Mouse (Mus musculus) heart, embryonic 11.5 days (tissue): Measurements from ENCODE around the gene Ctnnb1. TPM values are rescaled to one million over a fixed set of nuclear protein-coding genes. Genes with fewer than 3 reads are reported as not detected.

Source experiments
- ATAC-seq: fragments of 200-750 bp; cut with Nextera tagmentation; replicated peaks from 2 replicates; pipeline ENCODE4 v1.8.0; 2017; ENCODE audit warnings: moderate library complexity; ENCODE audit not compliant: insufficient number of reproducible peaks, low FRiP score, low TSS enrichment
- H3K27ac ChIP-seq: fragments of 300-500 bp; sonication (generic); 2 replicates; pipeline ENCODE4 v1.5.1; 2014; ENCODE audit warnings: mild to moderate bottlenecking, low read depth, low read length
- H3K27me3 ChIP-seq: fragments of 300-500 bp; sonication (generic); 2 replicates; pipeline ENCODE4 v1.6.1; 2014; ENCODE audit warnings: mild to moderate bottlenecking, low read length, mixed read lengths; ENCODE audit not compliant: control insufficient read depth, insufficient read depth
- H3K36me3 ChIP-seq: fragments of 300-500 bp; sonication (generic); 2 replicates; pipeline ENCODE4 v1.6.1; 2014; ENCODE audit warnings: mild to moderate bottlenecking, low read length, moderate library complexity, mixed read lengths; ENCODE audit not compliant: control insufficient read depth, insufficient read depth
- H3K4me1 ChIP-seq: fragments of 300-500 bp; sonication (generic); 2 replicates; pipeline ENCODE4 v1.6.1; 2014; ENCODE audit warnings: low read length; ENCODE audit not compliant: control insufficient read depth, insufficient read depth
- H3K4me2 ChIP-seq: fragments of 300-500 bp; sonication (generic); 2 replicates; pipeline ENCODE4 v1.6.1; 2014; ENCODE audit warnings: mild to moderate bottlenecking, moderate library complexity
- H3K4me3 ChIP-seq: fragments of 300-500 bp; sonication (generic); 2 replicates; pipeline ENCODE4 v1.5.1; 2014; ENCODE audit warnings: low read depth, low read length
- H3K9ac ChIP-seq: fragments of 300-500 bp; sonication (generic); 2 replicates; pipeline ENCODE4 v1.6.1; 2014; ENCODE audit warnings: mild to moderate bottlenecking, low read depth, low read length, moderate library complexity
- H3K9me3 ChIP-seq: fragments of 300-500 bp; sonication (generic); replicated peaks from 2 replicates; pipeline ENCODE4 v1.6.1; 2016; ENCODE audit warnings: low read length; ENCODE audit not compliant: control insufficient read depth
- WGBS: fragments of 180-500 bp; shearing (Covaris S2); extraction: QIAGEN DNeasy Blood & Tissue Kit; methylation state at CpG from one replicate; pipeline ENCODE4 v1.1.7; 2014; ENCODE audit not compliant: insufficient replicate concordance; 5-methylcytosine and 5-hydroxymethylcytosine counted together
- polyA plus RNA-seq: library from polyadenylated mRNA; unstranded; fragments of >200 nt; fragmentation: Nextera tagmentation; extraction: Ambion mirVana; gene quantifications from 2 replicates; pipeline ENCODE4 v1.2.1, GENCODE M21; 2014

Gene Ctnnb1
- polyA plus RNA-seq = 433 and 469 TPM in 2 replicates

GRCm38 (mm10) chr9:120929081-120929480 lies at the start of gene Ctnnb1:
TSS of gene Ctnnb1 (plus strand) at chr9:120929216.
- Histone ChIP-seq H3K4me2 (no peak within 1 kb of the TSS), H3K36me3 (no peaks in the 10 kb centered on the region), H3K9me3 (no peaks in the 10 kb centered on the region), H3K9ac (no peak within 1 kb of the TSS), H3K27me3 (no peaks in the 10 kb centered on the region), H3K4me1 (no peaks in the 10 kb centered on the region), H3K4me3 (no peak within 1 kb of the TSS), H3K27ac (no peak within 1 kb of the TSS)
- 85% methylated on average over 11 of the region's 11 CpGs for WGBS
- no peak for ATAC-seq

- ATAC-seq = no peak
- no peak overlapping the region for H3K9ac ChIP-seq
- 71% methylated on average over 9 of the region's 9 CpGs for WGBS
- H3K4me3 ChIP-seq = no peak overlapping the region
- no peak overlapping the region for H3K27ac ChIP-seq
- H3K4me2 ChIP-seq = no peak overlapping the region
- no peaks in the 10 kb centered on the region for H3K4me1 ChIP-seq
- no peaks in the 10 kb centered on the region for H3K9me3 ChIP-seq
- H3K27me3 ChIP-seq = no peaks in the 10 kb centered on the region; the same call in 1 of the 2 replicates
- H3K36me3 ChIP-seq = no peaks in the 10 kb centered on the region
Observed at GRCm38 (mm10) chr9:120880286-120880685, 48.7 kb upstream of the Ctnnb1 start.

DNA sequence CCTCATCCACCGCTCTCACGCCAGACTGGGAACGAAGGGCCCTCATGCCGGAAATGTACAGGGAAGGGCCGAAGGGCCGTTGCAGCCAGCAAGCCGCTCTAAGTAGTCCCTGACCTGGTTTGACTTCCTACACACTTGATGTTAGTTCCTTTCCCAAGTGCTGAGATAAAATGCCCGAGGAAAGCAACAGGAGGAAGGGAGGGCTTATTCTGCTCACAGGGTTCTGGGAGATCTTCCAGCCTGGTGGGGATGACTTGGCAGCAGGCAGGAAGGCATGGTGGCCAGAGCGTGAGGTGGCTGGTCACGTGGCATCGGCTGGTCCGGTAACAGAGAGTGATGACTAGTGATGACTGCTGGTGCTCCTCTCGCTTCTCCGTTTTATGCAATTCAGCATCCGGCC lies 47.9 kb upstream of the Ctnnb1 start:
- H3K27ac ChIP-seq = no peak overlapping the region
- 74% methylated on average over 15 of the region's 15 CpGs for WGBS
- no peak for ATAC-seq
- H3K27me3 ChIP-seq = no peaks in the 10 kb centered on the region; the same call in 1 of the 2 replicates
- H3K4me2 ChIP-seq = no peak overlapping the region
- H3K36me3 ChIP-seq = no peaks in the 10 kb centered on the region
- H3K9ac ChIP-seq = no peak overlapping the region
- H3K4me1 ChIP-seq = no peaks in the 10 kb centered on the region
- H3K9me3 ChIP-seq = no peaks in the 10 kb centered on the region
- no peak overlapping the region for H3K4me3 ChIP-seq

GRCm38 (mm10) chr9:120881839-120882238 lies 47.2 kb upstream of the Ctnnb1 start:
- H3K4me2 ChIP-seq = no peak overlapping the region
- H3K36me3 ChIP-seq = no peaks in the 10 kb centered on the region
- no peak overlapping the region for H3K4me3 ChIP-seq
- no peaks in the 10 kb centered on the region for H3K4me1 ChIP-seq
- H3K9me3 ChIP-seq = no peaks in the 10 kb centered on the region
- 76% methylated on average over 4 of the region's 4 CpGs for WGBS
- H3K9ac ChIP-seq = no peak overlapping the region
- H3K27me3 ChIP-seq = no peaks in the 10 kb centered on the region; the same call in 1 of the 2 replicates
- no peak overlapping the region for H3K27ac ChIP-seq
- no peak for ATAC-seq

- no peaks in the 10 kb centered on the region for H3K4me1 ChIP-seq
- H3K9ac ChIP-seq = no peak overlapping the region
- H3K9me3 ChIP-seq = no peaks in the 10 kb centered on the region
- no peak overlapping the region for H3K27ac ChIP-seq
- 68% methylated on average over 10 of the region's 10 CpGs for WGBS
- H3K4me2 ChIP-seq = no peak overlapping the region
- no peak for ATAC-seq
- H3K27me3 ChIP-seq = no peaks in the 10 kb centered on the region; the same call in 1 of the 2 replicates
- no peaks in the 10 kb centered on the region for H3K36me3 ChIP-seq
- H3K4me3 ChIP-seq = no peak overlapping the region
Observed at GRCm38 (mm10) chr9:120884726-120885125, 44.3 kb upstream of the Ctnnb1 start.

DNA sequence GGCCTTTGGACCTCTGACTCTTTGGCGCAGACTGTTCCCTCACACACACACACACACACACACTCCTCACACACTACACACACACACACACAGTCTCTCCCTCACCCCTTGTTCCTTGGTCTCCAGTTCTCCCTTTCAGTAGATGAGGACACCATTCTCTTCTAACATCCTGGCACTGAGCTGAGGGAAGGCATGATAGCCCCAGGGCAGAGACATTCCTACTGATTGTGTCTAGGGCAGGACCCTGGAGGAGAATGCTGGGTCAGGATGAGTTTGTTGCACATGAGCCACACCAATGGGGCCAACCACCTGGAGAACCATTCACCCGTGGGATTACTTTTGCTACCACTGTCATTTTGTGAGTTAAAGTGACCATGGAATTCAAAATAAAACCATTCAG lies 41.4 kb upstream of the Ctnnb1 start:
- H3K4me2 ChIP-seq = no peak overlapping the region
- WGBS = 75% methylated on average over 2 of the region's 2 CpGs
- H3K36me3 ChIP-seq = no peaks in the 10 kb centered on the region
- no peaks in the 10 kb centered on the region for H3K4me1 ChIP-seq
- no peak overlapping the region for H3K9ac ChIP-seq
- H3K27me3 ChIP-seq = no peaks in the 10 kb centered on the region; the same call in 1 of the 2 replicates
- no peak overlapping the region for H3K27ac ChIP-seq
- ATAC-seq = no peak
- H3K9me3 ChIP-seq = no peaks in the 10 kb centered on the region
- H3K4me3 ChIP-seq = no peak overlapping the region

DNA sequence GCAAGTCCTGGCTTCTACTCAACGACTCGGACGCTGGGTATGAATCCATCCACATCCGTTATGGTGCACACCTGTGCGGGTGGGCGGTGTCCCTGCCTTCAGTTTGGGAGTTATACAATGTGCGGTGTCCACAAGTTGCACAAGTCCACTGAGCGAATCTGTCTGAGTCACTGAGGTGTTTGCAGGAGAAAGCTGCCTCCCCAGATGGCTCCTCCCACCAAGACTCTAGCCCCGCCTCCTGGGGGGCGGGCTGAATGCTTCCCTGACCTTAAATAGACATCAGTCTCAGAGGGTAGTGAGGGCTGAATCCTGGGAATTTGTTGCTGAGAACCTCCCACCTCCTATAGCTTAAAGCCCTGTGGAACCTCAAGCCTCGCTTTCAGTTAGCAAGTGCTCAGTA lies 35.6 kb upstream of the Ctnnb1 start:
- no peak overlapping the region for H3K4me2 ChIP-seq
- ATAC-seq = no peak
- WGBS = 89% methylated on average over 11 of the region's 11 CpGs

DNA sequence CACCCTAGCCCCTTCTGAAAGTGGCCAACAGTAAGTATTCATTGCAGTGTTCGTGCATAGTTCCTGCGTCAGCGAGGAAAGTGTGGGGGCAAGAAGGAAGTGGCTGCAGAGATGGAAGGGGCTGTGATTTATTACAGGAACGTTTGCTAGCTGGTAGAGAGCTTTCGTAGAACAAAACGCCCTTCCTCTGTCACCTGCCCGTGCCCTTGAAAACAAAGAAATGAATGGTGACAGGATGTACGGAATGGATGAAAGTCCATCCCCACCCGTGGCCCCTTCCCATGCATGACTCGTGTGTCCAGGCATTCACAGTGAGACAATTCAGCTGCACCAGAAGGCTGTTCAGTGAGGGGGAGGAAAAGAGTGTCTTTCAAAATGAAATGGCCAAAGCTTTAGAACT lies 35.0 kb upstream of the Ctnnb1 start:
- peaks cover 4% of the 10 kb centered on the region for H3K4me1 ChIP-seq
- no peaks in the 10 kb centered on the region for H3K27me3 ChIP-seq
- no peaks in the 10 kb centered on the region for H3K36me3 ChIP-seq
- no peak overlapping the region for H3K9ac ChIP-seq
- ATAC-seq = no peak
- H3K4me2 ChIP-seq = no peak overlapping the region
- no peak overlapping the region for H3K4me3 ChIP-seq
- 60% methylated on average over 10 of the region's 10 CpGs for WGBS
- H3K9me3 ChIP-seq = no peaks in the 10 kb centered on the region
- H3K27ac ChIP-seq = no peak overlapping the region

More for the DNA sequence above, 35.6 kb upstream of the Ctnnb1 start:
- Histone ChIP-seq H3K27ac (no peak overlapping the region), H3K27me3 (no peaks in the 10 kb centered on the region), H3K9me3 (no peaks in the 10 kb centered on the region), H3K9ac (no peak overlapping the region), H3K4me3 (no peak overlapping the region), H3K4me1 (no peaks in the 10 kb centered on the region; the same call in 1 of the 2 replicates), H3K36me3 (no peaks in the 10 kb centered on the region)

DNA sequence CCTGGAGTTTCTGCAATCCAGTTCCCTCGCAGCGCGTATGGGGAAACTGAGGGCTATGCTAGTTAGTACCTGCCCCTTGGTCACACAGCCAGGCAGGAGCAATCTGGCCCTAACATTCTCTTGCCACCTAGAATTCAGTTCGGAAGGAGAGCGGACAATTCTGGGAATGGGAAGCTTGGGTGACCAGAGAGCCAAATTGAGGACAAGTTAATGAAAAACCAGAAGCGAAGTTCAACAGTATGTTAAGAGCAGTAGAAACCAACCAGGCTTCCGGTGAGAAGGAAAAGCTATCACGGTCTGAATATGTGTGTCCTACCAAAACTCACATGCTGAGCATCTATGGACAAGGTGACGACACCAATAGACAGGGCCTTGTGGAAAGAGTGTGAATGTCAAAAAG lies 34.6 kb upstream of the Ctnnb1 start:
- WGBS = 89% methylated on average over 9 of the region's 9 CpGs
- H3K4me1 ChIP-seq = peaks cover 4% of the 10 kb centered on the region
- H3K27ac ChIP-seq = no peak overlapping the region
- ATAC-seq = no peak
- H3K4me2 ChIP-seq = no peak overlapping the region
- no peaks in the 10 kb centered on the region for H3K27me3 ChIP-seq
- no peaks in the 10 kb centered on the region for H3K36me3 ChIP-seq
- no peak overlapping the region for H3K9ac ChIP-seq
- no peaks in the 10 kb centered on the region for H3K9me3 ChIP-seq
- no peak overlapping the region for H3K4me3 ChIP-seq
